Mouse (Mus musculus) right cerebral cortex, postnatal 36 days (tissue): Measurements from ENCODE around the gene Olfr1370.
A peak's percentile ranks its signal among the peaks of the same experiment; 100 is the strongest.
"Not testable (repeated sequence)": the region's sequence is repeated elsewhere in the genome, so short reads cannot be mapped to it uniquely, and the experiment has no call there.

ENCODE experiments used
- DNase-seq, 2 experiments: peaks; one replicate each; pipeline ENCODE4 v3.0.0; 2022; ENCODE audit warnings: low spot score in 2 of 2, mixed read lengths in 1 of 2

Olfr1370 gene

GRCm38 (mm10) chr13:21074847-21075246 lies at the start of gene Olfr1370:
Gene Olfr1370, minus strand, starts transcription at chr13:21074947.
- no peak for DNase-seq

- DNase-seq: no peak
Observed at GRCm38 (mm10) chr13:21114121-21114520, 39.4 kb upstream of the Olfr1370 start.

- not testable (repeated sequence) for DNase-seq
Observed at GRCm38 (mm10) chr13:21111183-21111582, 36.4 kb upstream of the Olfr1370 start, which contains the start of gene Olfr1369-ps1. Gene Olfr1369-ps1, plus strand, starts transcription at chr13:21111483.

- DNase-seq: no peak
Observed at GRCm38 (mm10) chr13:21110441-21110840, 35.7 kb upstream of the Olfr1370 start.

- DNase-seq: no peak
Observed at GRCm38 (mm10) chr13:21109759-21110158, 35.0 kb upstream of the Olfr1370 start.

GRCm38 (mm10) chr13:21082686-21083085 lies 7.9 kb upstream of the Olfr1370 start:
- no peak for DNase-seq

GRCm38 (mm10) chr13:21066021-21066420 lies 8.7 kb downstream of the Olfr1370 start:
- DNase-seq: no peak

GRCm38 (mm10) chr13:21050118-21050517 lies 24.6 kb downstream of the Olfr1370 start:
- no peak for DNase-seq

GRCm38 (mm10) chr13:21040589-21041199 lies 34.1 kb downstream of the Olfr1370 start:
- no peak for DNase-seq

GRCm38 (mm10) chr13:21035981-21036380 lies 38.8 kb downstream of the Olfr1370 start:
- DNase-seq: no peak

GRCm38 (mm10) chr13:21035011-21035410 lies 39.7 kb downstream of the Olfr1370 start:
- no peak for DNase-seq

- DNase-seq: peak in 1 of 2 experiments; percentile 15
Observed at GRCm38 (mm10) chr13:21033176-21033575, 41.6 kb downstream of the Olfr1370 start.

GRCm38 (mm10) chr13:21024831-21025230 lies 49.9 kb downstream of the Olfr1370 start:
- DNase-seq: no peak
